Mouse (Mus musculus) spleen, adult 2 months (tissue): Measurements from ENCODE around the gene Gpx6.

Experiments
- CTCF ChIP-seq: fragments of 200-500 bp; IDR thresholded peaks from 2 replicates; pipeline ENCODE4 v1.5.1; 2011; ENCODE audit warnings: mild to moderate bottlenecking, inconsistent platforms; ENCODE audit not compliant: insufficient read depth, insufficient read length, insufficient replicate concordance; ENCODE audit errors: extremely low read depth
- POLR2A ChIP-seq: fragments of 200-500 bp; IDR thresholded peaks from 2 replicates; pipeline ENCODE4 v1.6.1; 2011; ENCODE audit warnings: low read depth, low read length, inconsistent platforms

- no peak for TF ChIP-seq POLR2A
- no peak for TF ChIP-seq CTCF
Measured at GRCm38 (mm10) chr13:21366635-21367034, 54.7 kb downstream of the Gpx6 start.
